Mouse (Mus musculus) heart, adult 2 months (tissue): ENCODE results near the gene Lao1.
"Not testable (repeated sequence)": the region's sequence is repeated elsewhere in the genome, so short reads cannot be mapped to it uniquely, and the experiment has no call there.

Experiments used
- CTCF ChIP-seq: fragments of 200-600 bp; IDR thresholded peaks from 2 replicates; pipeline ENCODE4 v1.8.1; 2022; ENCODE audit warnings: antibody characterized with exemption, mild to moderate bottlenecking, moderate library complexity
- EP300 ChIP-seq: fragments of 200-500 bp; IDR thresholded peaks from 2 replicates; pipeline ENCODE4 v1.6.1; 2011; ENCODE audit warnings: low read depth, low read length, control low read depth; ENCODE audit not compliant: insufficient read depth
- POLR2A ChIP-seq: fragments of 200-500 bp; IDR thresholded peaks from 2 replicates; pipeline ENCODE4 v1.6.1; 2011; ENCODE audit warnings: mild to moderate bottlenecking, low read depth, low read length, control low read depth; ENCODE audit not compliant: insufficient read depth

GRCm38 (mm10) chr4:118917365-118917764 lies 44.0 kb upstream of the Lao1 start, which contains the start of gene Olfr1329:
- not testable (repeated sequence) for TF ChIP-seq CTCF, POLR2A, EP300
